Mouse (Mus musculus) erythroblast, embryonic 14.5 days (primary cell): ENCODE data around the gene Nlk. TPM values are rescaled to one million over a fixed set of nuclear protein-coding genes. Genes with fewer than 3 reads are reported as not detected.
"Not testable (repeated sequence)": the region's sequence is repeated elsewhere in the genome, so short reads cannot be mapped to it uniquely, and the experiment has no call there.

Source experiments
- H3K27me3 ChIP-seq: 2 replicates; pipeline ENCODE4 v1.6.1; 2012; ENCODE audit warnings: inconsistent platforms; ENCODE audit not compliant: control insufficient read depth
- H3K36me3 ChIP-seq: 2 replicates; pipeline ENCODE4 v1.6.1; 2012; ENCODE audit warnings: mild to moderate bottlenecking, inconsistent platforms; ENCODE audit not compliant: control insufficient read depth
- H3K4me1 ChIP-seq: 2 replicates; pipeline ENCODE4 v1.6.1; 2012; ENCODE audit warnings: inconsistent platforms; ENCODE audit not compliant: control insufficient read depth
- H3K4me3 ChIP-seq: replicated peaks from 2 replicates; pipeline ENCODE3; 2012; ENCODE audit warnings: moderate library complexity, mild to moderate bottlenecking, inconsistent platforms
- H3K9me3 ChIP-seq: 2 replicates; pipeline ENCODE4 v1.6.1; 2012; ENCODE audit warnings: low read length, inconsistent platforms, mixed read lengths; ENCODE audit not compliant: control insufficient read depth
- GATA1 ChIP-seq: IDR thresholded peaks from 2 replicates; pipeline ENCODE4 v1.6.1; 2012; ENCODE audit warnings: low read length, inconsistent platforms, mixed read lengths
- TAL1 ChIP-seq: IDR thresholded peaks from 3 replicates; pipeline ENCODE4 v1.6.1; 2012; ENCODE audit warnings: low read length, inconsistent platforms, mixed read lengths
- polyA plus RNA-seq: library from polyadenylated mRNA; stranded (reverse); fragments of >175 nt; gene quantifications from 2 replicates; pipeline ENCODE4 v1.2.3, GENCODE M21; 2012

Nlk gene
- polyA plus RNA-seq, 1 experiment = 0.15 TPM

DNA sequence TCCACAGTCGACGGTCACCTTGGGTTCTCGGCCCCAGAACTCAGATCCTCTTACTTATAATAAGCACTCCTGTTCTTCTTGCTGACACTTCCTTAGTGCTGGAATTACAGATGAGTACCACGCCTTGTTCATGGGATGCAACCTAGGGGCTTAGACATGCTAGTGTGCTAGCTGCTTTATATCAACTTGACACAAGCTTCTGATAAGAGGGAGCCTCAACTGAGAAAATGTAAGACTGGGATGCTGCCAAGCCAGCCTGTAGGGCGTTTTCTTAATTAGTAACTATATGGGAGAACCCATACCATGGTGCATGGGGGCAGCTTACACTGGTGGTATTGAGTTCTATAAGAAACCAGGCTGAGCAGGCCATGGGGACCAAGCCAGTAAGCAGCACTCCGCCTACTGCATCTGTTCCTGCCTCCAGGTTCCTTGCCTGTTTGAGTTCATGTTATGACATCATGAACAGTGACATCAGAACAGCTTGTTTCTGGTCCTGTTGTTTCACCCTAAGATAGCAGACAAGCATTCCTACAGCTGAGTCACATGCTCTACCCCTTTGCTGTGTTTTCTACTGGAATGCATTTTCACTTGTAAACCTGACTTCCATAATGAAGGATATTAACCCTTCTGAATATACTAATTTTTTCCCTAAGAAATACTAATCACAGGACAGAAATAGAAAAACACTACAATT lies 102.8 kb downstream of the Nlk start:
- Histone ChIP-seq H3K4me3 (no peak overlapping the region), H3K27me3 (no peaks in the 10 kb centered on the region), H3K36me3 (no peaks in the 10 kb centered on the region), H3K4me1 (peaks cover 9% of the 10 kb centered on the region), H3K9me3 (no peaks in the 10 kb centered on the region)
- TF ChIP-seq TAL1 (no peak), GATA1 (no peak)

DNA sequence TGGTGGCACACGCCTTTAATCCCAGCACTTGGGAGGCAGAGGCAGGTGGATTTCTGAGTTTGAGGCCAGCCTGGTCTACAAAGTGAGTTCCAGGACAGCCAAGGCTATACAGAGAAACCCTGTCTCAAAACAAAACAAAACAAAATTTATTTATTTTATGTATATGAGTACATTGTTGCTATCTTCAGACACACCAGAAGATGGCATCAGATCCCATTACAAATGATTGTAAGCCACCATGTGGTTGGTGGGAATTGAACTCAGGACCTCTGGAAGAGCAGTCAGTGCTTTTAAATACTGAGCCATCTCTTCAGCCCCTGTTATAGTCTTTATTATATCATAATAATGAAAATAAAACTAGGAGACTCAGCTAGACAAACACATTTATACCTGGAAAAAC lies 109.5 kb downstream of the Nlk start:
- not testable (repeated sequence) for H3K9me3 ChIP-seq, H3K36me3 ChIP-seq, H3K4me1 ChIP-seq, H3K4me3 ChIP-seq, H3K27me3 ChIP-seq

DNA sequence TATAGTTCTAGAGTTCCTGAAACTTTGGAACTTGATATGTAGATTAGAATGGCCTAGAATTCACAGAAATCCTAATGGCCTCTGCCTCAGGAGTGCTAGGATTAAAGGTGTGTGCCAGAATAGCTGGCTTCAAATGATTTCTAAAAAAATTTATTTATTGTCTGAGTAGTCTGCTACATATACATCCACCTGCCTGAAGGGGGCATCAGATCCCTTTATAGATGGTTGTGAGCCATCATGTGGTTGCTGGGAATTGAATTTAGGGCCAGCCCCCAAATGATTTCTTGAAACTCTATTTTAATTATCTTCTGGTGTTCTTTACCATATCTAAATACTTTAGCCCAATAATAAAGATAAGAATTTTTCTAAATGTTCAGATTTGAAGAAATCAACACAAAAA lies 111.1 kb downstream of the Nlk start:
- H3K4me3 ChIP-seq = no peak overlapping the region
- peaks cover 10% of the 10 kb centered on the region for H3K36me3 ChIP-seq
- H3K27me3 ChIP-seq = no peaks in the 10 kb centered on the region
- H3K9me3 ChIP-seq = no peaks in the 10 kb centered on the region
- peaks cover 6% of the 10 kb centered on the region for H3K4me1 ChIP-seq
- TF ChIP-seq GATA1 = no peak
- no peak for TF ChIP-seq TAL1

DNA sequence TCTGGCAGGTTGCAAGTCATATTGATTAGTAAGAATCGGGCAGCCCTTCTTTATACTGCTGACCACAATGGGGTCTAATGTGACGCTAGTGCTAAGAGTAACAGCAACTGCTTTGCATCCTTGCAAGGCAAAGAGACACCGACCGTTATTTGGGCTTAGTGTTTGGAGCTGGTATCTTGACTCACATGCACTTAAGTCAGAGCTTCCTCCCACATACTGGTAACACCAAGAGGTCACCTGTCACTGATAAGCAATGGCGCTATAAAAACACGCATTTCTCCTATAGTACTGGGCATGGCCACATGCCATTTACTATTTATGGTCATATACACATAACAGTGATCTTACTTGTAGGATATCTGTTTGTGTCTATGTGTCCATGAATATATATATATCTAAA lies 114.3 kb downstream of the Nlk start:
- Histone ChIP-seq H3K36me3 (peaks cover 11% of the 10 kb centered on the region), H3K9me3 (no peaks in the 10 kb centered on the region), H3K4me1 (peaks cover 6% of the 10 kb centered on the region), H3K27me3 (no peaks in the 10 kb centered on the region), H3K4me3 (no peak overlapping the region)
- TF ChIP-seq GATA1 (no peak), TAL1 (no peak)

DNA sequence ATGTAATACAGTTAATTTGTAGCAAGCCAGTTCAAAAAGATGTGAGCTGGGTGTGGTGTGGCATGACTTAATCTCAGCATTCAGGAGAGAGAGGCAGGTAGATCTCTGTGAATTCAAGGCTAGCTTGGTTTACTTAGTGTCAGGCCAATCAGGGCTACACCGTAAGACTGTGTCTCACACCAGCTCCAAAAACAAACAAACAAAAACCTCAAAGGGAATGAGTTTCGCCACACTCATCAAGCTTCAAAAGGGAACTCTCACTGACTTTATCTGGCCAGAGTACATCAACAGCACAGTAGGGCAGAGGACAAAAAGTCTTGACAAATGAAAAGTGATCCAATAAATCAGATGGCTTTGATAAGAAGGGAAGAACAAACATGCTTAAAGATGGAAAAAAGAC lies 122.2 kb downstream of the Nlk start:
- no peak overlapping the region for H3K4me3 ChIP-seq
- H3K9me3 ChIP-seq = no peaks in the 10 kb centered on the region
- peaks cover 8% of the 10 kb centered on the region for H3K36me3 ChIP-seq
- H3K27me3 ChIP-seq = no peaks in the 10 kb centered on the region
- TF ChIP-seq TAL1 (no peak), GATA1 (no peak)
- H3K4me1 ChIP-seq = no peaks in the 10 kb centered on the region

DNA sequence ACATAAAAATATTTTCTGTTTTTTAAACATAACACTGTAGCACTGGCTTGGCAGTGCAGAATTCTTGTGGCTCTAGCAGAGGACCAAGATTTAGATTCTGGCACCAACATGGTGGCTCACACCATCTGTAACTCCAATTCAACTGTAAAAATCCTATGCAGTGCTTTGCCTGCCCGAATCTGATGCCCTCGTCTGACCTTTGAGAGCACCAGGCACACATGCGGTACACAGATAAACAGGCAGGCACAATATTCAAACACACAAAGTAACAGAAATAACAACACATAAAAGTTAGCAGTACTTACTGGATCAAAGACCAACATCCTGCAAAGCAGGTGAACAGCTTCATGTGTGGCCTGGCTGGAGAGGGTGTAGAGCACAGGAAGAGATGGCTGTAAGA lies 122.6 kb downstream of the Nlk start:
- H3K4me3 ChIP-seq = no peak overlapping the region
- no peaks in the 10 kb centered on the region for H3K9me3 ChIP-seq
- peaks cover 11% of the 10 kb centered on the region for H3K36me3 ChIP-seq
- H3K4me1 ChIP-seq = no peaks in the 10 kb centered on the region; the same call in 1 of the 2 replicates
- no peak for TF ChIP-seq TAL1
- TF ChIP-seq GATA1 = no peak
- no peaks in the 10 kb centered on the region for H3K27me3 ChIP-seq

DNA sequence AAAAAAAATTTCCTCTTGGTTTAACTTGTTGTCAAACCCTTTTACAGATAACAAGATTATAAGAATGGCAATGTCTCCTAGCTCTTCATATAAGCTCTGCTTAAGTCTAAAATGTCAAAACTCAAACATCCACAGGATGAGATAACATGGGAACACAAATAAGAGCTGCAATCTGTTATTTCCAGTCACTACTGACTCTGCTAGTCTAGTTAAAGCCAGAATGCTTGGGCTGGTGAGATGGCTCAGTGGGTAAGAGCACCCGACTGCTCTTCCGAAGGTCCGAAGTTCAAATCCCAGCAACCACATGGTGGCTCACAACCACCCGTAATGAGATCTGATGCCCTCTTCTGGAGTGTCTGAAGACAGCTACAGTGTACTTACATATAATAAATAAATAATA lies 123.1 kb downstream of the Nlk start:
- peaks cover 11% of the 10 kb centered on the region for H3K36me3 ChIP-seq

DNA sequence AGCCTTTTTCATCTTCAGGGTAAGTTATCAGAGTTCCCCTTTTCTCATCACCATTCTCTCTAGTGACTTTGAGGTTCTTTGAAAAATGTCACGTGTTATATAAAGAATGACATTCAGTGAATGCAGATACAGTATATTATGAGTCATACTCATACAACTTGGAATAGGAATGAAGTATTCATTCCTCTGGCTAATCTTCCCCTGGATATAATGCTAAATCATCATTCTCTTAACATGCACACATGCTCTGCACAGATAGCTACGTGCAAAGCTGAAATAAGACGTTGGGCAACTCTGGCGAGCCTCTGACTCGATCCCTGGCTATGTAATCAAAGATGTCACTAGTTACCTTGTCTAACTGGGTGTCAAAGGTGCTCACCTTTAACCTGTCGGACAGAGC lies 125.3 kb downstream of the Nlk start:
- no peaks in the 10 kb centered on the region; the same call in 1 of the 2 replicates for H3K4me1 ChIP-seq
- no peak for TF ChIP-seq TAL1
- TF ChIP-seq GATA1 = no peak
- H3K36me3 ChIP-seq = peaks cover 6% of the 10 kb centered on the region
- H3K4me3 ChIP-seq = no peak overlapping the region
- no peaks in the 10 kb centered on the region for H3K27me3 ChIP-seq
- H3K9me3 ChIP-seq = no peaks in the 10 kb centered on the region

More for the DNA sequence above, 123.1 kb downstream of the Nlk start:
- not testable (repeated sequence) for H3K9me3 ChIP-seq, H3K4me3 ChIP-seq, H3K27me3 ChIP-seq, H3K4me1 ChIP-seq

DNA sequence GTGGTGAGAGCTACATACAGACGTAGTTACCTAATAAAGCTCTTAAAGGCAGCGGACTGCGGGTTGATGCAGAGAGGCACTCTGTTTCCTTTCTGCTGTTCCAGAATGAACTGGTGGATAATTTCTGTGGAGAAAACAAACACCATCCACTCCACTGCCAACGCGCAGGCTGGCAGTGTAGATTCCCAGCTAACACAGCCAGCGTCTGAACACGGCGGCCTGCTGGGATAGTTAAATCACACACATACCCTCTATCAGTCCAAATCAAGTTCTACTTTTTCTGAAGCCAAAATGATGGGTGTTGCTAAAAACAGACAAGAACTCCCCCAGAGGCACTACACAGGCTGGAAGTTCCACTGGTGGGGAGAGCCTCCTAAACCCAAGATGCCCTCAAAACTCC lies 125.7 kb downstream of the Nlk start:
- H3K36me3 ChIP-seq = peaks cover 6% of the 10 kb centered on the region
- no peaks in the 10 kb centered on the region for H3K9me3 ChIP-seq
- H3K27me3 ChIP-seq = no peaks in the 10 kb centered on the region
- no peak overlapping the region for H3K4me3 ChIP-seq
- no peak for TF ChIP-seq TAL1
- TF ChIP-seq GATA1 = no peak
- no peaks in the 10 kb centered on the region; the same call in 1 of the 2 replicates for H3K4me1 ChIP-seq

DNA sequence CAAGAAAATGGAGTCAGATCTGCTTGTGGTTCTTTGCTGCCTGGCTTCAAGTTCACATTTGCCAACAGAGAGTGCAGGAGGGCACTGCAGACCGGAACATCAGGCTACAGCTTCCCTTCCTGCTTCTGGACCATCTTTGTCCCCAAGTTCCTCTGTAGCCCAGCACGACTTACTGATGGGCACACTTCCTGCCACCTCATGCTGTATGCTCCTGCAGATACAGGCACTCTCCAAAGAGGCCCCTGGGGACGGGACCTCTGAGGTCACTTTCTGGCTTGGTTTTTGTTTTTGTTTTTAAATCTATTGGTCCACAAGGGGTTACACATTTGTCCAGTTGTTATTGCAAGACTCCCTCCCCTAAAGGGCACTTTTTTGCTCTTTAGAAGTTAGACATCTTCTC lies 127.4 kb downstream of the Nlk start:
- TF ChIP-seq GATA1 (no peak), TAL1 (no peak)
- no peaks in the 10 kb centered on the region; the same call in 1 of the 2 replicates for H3K4me1 ChIP-seq
- H3K36me3 ChIP-seq = peaks cover 6% of the 10 kb centered on the region
- no peaks in the 10 kb centered on the region for H3K27me3 ChIP-seq
- no peaks in the 10 kb centered on the region for H3K9me3 ChIP-seq
- no peak overlapping the region for H3K4me3 ChIP-seq
